Mouse (Mus musculus): ENCODE data around the gene Frrs1. TPM values are rescaled to one million over a fixed set of nuclear protein-coding genes. Genes with fewer than 3 reads are reported as not detected.

The Frrs1 gene
- polyA plus RNA-seq, 1 experiment from 2014 or later = 9.4 TPM

DNA sequence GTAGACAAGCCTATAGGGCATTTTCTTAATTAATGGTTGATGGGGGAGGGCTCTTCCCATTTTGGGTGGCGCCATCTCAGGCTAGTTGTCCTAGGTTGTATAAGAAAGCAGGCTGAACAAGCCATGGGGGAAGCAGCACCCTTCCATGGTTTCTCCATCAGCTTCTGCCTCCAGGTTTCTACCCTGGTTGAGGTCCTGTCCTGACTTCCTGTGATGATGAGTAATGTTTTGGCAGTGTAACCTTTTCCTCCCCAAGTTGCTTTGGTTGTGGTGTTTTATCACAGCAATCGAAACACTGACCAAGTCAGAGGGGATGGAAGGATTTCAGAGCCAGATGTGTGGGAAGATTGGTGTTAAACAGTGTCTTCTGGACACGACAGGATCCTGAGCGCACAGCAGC, 87.2 kb downstream of the Frrs1 start:
- H3K9me3 ChIP-seq = no peaks in the 10 kb centered on the region
- no peaks in the 10 kb centered on the region for H3K36me3 ChIP-seq
- H3K4me3 ChIP-seq (replicated peaks) = no peak overlapping the region
- 85% methylated on average over 4 of the region's 4 CpGs for WGBS
- no peak overlapping the region for H3K9ac ChIP-seq (replicated peaks)
- no peak overlapping the region for H3K4me2 ChIP-seq
- H3K27me3 ChIP-seq = no peaks in the 10 kb centered on the region
- ATAC-seq (ENCODE audit: insufficient number of reproducible peaks, insufficient read depth, low FRiP score, low TSS enrichment, low read depth) = no peak
- H3K27ac ChIP-seq = no peak overlapping the region
- H3K4me1 ChIP-seq (replicated peaks) = no peaks in the 10 kb centered on the region

DNA sequence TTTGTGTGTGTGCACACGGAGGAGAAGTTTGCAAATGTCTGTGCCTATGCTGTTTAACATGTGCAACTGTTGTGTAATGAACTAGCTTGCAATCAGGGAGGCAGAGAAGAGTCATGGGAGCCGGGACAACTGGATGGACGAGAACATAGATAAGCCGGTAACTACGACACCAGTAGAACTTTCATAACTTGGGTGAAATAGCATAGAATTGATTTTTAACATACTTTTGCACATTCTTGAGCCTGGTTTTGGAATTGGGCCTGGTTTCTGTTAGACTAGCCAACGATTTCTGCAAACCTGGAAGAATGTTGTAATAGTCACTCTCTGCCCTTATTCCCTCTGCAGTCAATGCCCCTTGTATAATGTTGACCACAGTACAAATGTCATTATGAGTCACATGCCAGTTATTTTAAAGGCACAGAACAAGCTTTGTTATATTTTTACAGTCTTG, 91.4 kb downstream of the Frrs1 start:
- Histone ChIP-seq H3K4me1 (replicated peaks) (no peaks in the 10 kb centered on the region), H3K36me3 (no peaks in the 10 kb centered on the region), H3K9ac (replicated peaks) (no peak overlapping the region), H3K27ac (no peak overlapping the region), H3K27me3 (no peaks in the 10 kb centered on the region), H3K9me3 (no peaks in the 10 kb centered on the region), H3K4me2 (no peak overlapping the region), H3K4me3 (replicated peaks) (no peak overlapping the region)
- WGBS = 89% methylated on average over 6 of the region's 6 CpGs
- no peak for ATAC-seq (ENCODE audit: insufficient number of reproducible peaks, insufficient read depth, low FRiP score, low TSS enrichment, low read depth)

DNA sequence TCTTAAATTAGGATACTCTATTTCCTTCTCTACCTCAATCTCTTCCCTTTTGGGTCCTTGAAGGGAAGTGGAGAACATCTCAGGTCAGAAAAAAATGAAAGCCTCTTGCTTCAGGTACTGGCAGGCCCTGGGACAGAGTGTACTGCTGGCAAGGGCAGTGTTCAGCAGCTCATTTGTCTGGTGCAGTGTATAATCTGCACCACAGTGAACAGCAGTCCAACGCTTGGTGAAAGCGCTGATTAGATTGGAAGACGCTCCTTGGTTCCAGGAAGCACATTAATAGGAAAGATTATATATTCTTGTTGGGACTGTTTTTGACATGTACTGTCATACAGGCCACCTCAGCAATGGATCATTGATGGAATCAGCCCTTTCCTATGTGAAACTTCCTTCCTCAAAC, 92.2 kb downstream of the Frrs1 start:
- no peak overlapping the region for H3K27ac ChIP-seq
- H3K4me2 ChIP-seq = no peak overlapping the region
- WGBS = 97% methylated on average over 3 of the region's 3 CpGs
- H3K4me3 ChIP-seq (replicated peaks) = no peak overlapping the region
- H3K9me3 ChIP-seq = no peaks in the 10 kb centered on the region
- no peak for ATAC-seq (ENCODE audit: insufficient number of reproducible peaks, insufficient read depth, low FRiP score, low TSS enrichment, low read depth)
- no peaks in the 10 kb centered on the region for H3K27me3 ChIP-seq
- H3K9ac ChIP-seq (replicated peaks) = no peak overlapping the region
- H3K36me3 ChIP-seq = no peaks in the 10 kb centered on the region
- H3K4me1 ChIP-seq (replicated peaks) = no peaks in the 10 kb centered on the region

DNA sequence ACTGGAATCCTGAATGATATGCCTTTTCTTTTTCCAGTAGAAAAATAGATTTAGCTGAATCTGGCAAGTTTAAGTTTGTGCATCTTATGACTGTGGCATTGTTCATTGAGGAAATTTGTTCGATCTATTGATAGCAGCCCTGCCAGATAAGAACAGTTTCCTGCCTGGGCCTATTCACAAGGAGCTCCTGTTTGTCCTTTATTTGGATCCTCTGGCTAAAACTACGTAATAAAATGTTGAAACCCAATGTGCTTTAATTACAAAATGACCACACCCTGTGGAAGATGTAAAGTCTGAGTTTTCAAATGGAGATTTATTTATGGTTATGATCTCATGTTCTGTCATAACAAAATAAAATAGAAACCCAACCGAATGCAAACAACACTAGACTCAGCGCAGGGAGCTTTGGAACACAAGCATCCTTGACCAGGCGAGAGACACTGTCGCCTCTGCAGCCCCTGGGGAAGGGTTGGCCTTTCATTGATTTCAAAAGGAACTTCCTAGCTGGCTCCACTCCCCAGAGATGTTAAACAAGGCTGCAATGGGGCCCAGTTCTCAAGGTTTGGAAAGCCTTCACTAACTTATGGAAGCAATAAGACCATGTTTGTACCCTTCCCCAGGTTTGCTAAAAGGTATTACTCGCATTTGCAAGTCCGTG, 93.1 kb downstream of the Frrs1 start:
- 85% methylated on average over 8 of the region's 8 CpGs for WGBS
- Histone ChIP-seq H3K27ac (no peak overlapping the region), H3K36me3 (no peaks in the 10 kb centered on the region), H3K9me3 (no peaks in the 10 kb centered on the region), H3K9ac (replicated peaks) (no peak overlapping the region), H3K4me1 (replicated peaks) (no peaks in the 10 kb centered on the region), H3K4me2 (no peak overlapping the region), H3K4me3 (replicated peaks) (no peak overlapping the region), H3K27me3 (no peaks in the 10 kb centered on the region)
- ATAC-seq (ENCODE audit: insufficient number of reproducible peaks, insufficient read depth, low FRiP score, low TSS enrichment, low read depth) = no peak

DNA sequence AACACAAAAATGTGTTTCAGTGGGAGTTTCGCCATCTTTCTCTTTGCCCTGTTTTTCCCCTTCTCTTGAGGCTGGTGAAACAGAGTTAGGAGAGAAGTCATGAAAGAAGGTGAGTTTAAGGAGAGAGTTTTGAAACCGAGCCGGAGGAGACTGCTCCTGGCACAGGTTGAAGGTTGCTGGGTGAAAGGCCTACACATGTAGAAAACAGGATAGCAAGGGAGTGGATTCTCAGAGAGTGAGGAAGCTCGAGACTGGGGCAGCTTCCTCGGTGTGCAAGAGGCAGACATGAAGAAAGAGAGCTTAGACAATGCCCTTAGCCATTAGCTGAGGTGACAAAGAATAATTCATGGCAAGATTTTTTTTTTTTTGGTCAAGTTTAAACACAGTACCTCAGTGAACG, 94.1 kb downstream of the Frrs1 start:
- ATAC-seq (ENCODE audit: insufficient number of reproducible peaks, insufficient read depth, low FRiP score, low TSS enrichment, low read depth) = no peak
- Histone ChIP-seq H3K4me2 (no peak overlapping the region), H3K27me3 (no peaks in the 10 kb centered on the region), H3K9me3 (no peaks in the 10 kb centered on the region), H3K4me1 (replicated peaks) (no peaks in the 10 kb centered on the region), H3K27ac (no peak overlapping the region), H3K36me3 (no peaks in the 10 kb centered on the region), H3K4me3 (replicated peaks) (no peak overlapping the region), H3K9ac (replicated peaks) (no peak overlapping the region)
- WGBS = 84% methylated on average over 6 of the region's 6 CpGs

DNA sequence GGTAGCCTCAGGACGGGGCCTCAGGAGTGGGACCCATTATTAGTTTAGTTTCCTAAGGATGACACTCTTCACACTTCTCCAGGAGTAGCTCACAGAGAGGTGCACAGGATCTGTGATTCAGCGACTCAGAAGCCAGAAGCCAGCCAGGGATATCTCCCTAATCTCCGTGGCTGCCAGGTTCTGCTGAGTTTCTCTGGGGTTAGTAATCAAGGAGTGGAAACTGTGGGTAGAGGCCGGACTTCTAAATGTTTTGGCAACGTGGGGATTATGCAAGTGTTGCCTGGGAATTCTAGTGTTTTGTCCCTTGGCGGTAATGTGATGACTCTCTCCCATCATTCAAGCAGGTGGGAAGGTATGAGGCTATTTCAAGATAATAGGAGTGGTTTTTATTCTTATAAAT, 95.8 kb downstream of the Frrs1 start:
- Histone ChIP-seq H3K4me3 (replicated peaks) (no peak overlapping the region), H3K9me3 (no peaks in the 10 kb centered on the region), H3K36me3 (no peaks in the 10 kb centered on the region), H3K4me2 (no peak overlapping the region), H3K4me1 (replicated peaks) (no peaks in the 10 kb centered on the region), H3K9ac (replicated peaks) (no peak overlapping the region), H3K27me3 (no peaks in the 10 kb centered on the region), H3K27ac (no peak overlapping the region)
- 70% methylated on average over 6 of the region's 6 CpGs for WGBS
- no peak for ATAC-seq (ENCODE audit: insufficient number of reproducible peaks, insufficient read depth, low FRiP score, low TSS enrichment, low read depth)

Other genes starting within 250 kb of the Frrs1 start
- 34.1 and 38.8 TPM in 2 replicates for gene Trmt13, start 244.9 kb upstream of the Frrs1 start, polyA plus RNA-seq (2016; fragmentation: Nextera tagmentation; extraction: Ambion mirVana)
- 84.7 and 88.4 TPM in 2 replicates for gene Mfsd14a, start 196.8 kb upstream of the Frrs1 start, polyA plus RNA-seq (2016; fragmentation: Nextera tagmentation; extraction: Ambion mirVana)
- 0.61 TPM in 1 of 2 replicates, not detected in the other for gene Gm43191, start 178.2 kb upstream of the Frrs1 start, polyA plus RNA-seq (2016; fragmentation: Nextera tagmentation; extraction: Ambion mirVana)
- 11.3 and 12.7 TPM in 2 replicates for gene Slc35a3, start 146.6 kb upstream of the Frrs1 start, polyA plus RNA-seq (2016; fragmentation: Nextera tagmentation; extraction: Ambion mirVana)
- gene Agl, start 51.3 kb upstream of the Frrs1 start, polyA plus RNA-seq (2016; fragmentation: Nextera tagmentation; extraction: Ambion mirVana) = 16.3 and 16.4 TPM in 2 replicates
- not detected in 2 replicates for gene 4930455H04Rik, start 108.8 kb downstream of the Frrs1 start, polyA plus RNA-seq (2016; fragmentation: Nextera tagmentation; extraction: Ambion mirVana)
- 8.0 and 8.8 TPM in 2 replicates for gene Palmd, start 109.5 kb downstream of the Frrs1 start, polyA plus RNA-seq (2016; fragmentation: Nextera tagmentation; extraction: Ambion mirVana)